Mouse (Mus musculus) bone marrow macrophage, adult 2 months (primary cell): ENCODE results near the gene Prune2. TPM values are rescaled to one million over a fixed set of nuclear protein-coding genes. Genes with fewer than 3 reads are reported as not detected.

Experiments used
- H3K27ac ChIP-seq: 2 replicates; pipeline ENCODE4 v1.5.1; 2012; ENCODE audit warnings: low read depth, low read length; ENCODE audit not compliant: insufficient read depth
- H3K4me1 ChIP-seq: 2 replicates; pipeline ENCODE4 v1.6.1; 2012; ENCODE audit warnings: low read length; ENCODE audit not compliant: control insufficient read depth, insufficient read depth
- H3K4me3 ChIP-seq: 2 replicates; pipeline ENCODE4 v1.5.1; 2012; ENCODE audit warnings: mild to moderate bottlenecking, low read length, moderate library complexity; ENCODE audit not compliant: insufficient read depth
- CTCF ChIP-seq: IDR thresholded peaks from 2 replicates; pipeline ENCODE4 v1.5.1; 2012; ENCODE audit warnings: low read depth, mild to moderate bottlenecking, low read length, moderate library complexity
- POLR2A ChIP-seq: IDR thresholded peaks from 2 replicates; pipeline ENCODE4 v1.6.1; 2012; ENCODE audit warnings: mild to moderate bottlenecking, low read depth, low read length, borderline replicate concordance
- polyA plus RNA-seq: library from polyadenylated mRNA; stranded (reverse); fragments of >200 nt; gene quantifications from 2 replicates; pipeline ENCODE4 v1.2.4, GENCODE M21; 2012; ENCODE audit not compliant: missing spikeins, insufficient read depth, insufficient read length

The Prune2 gene
- polyA plus RNA-seq, result 19.2 and 21.4 TPM in 2 replicates

GRCm38 (mm10) chr19:16955613-16956271 lies at the start of gene Prune2:
Gene Prune2, plus strand, starts transcription at chr19:16956118.
- TF ChIP-seq CTCF, result no peak
- no peak for TF ChIP-seq POLR2A
- Histone ChIP-seq H3K4me1 (no peaks in the 10 kb centered on the region; the same call in 1 of the 2 replicates), H3K4me3 (peak within 1 kb of the TSS; percentile 39)

GRCm38 (mm10) chr19:16911507-16911906 lies 44.4 kb upstream of the Prune2 start:
- H3K4me3 ChIP-seq, result no peak overlapping the region
- no peaks in the 10 kb centered on the region for H3K4me1 ChIP-seq
- TF ChIP-seq CTCF (no peak), POLR2A (no peak)
- no peak overlapping the region for H3K27ac ChIP-seq

More at GRCm38 (mm10) chr19:16955613-16956271, at the start of gene Prune2:
- H3K27ac ChIP-seq, result no peak within 1 kb of the TSS

GRCm38 (mm10) chr19:16924516-16924915 lies 31.4 kb upstream of the Prune2 start:
- Histone ChIP-seq H3K27ac (no peak overlapping the region), H3K4me1 (no peaks in the 10 kb centered on the region), H3K4me3 (no peak overlapping the region)
- TF ChIP-seq CTCF, result no peak

GRCm38 (mm10) chr19:16934664-16935063 lies 21.3 kb upstream of the Prune2 start:
- no peak overlapping the region for H3K27ac ChIP-seq
- TF ChIP-seq CTCF, result no peak
- TF ChIP-seq POLR2A, result no peak
- no peak overlapping the region for H3K4me3 ChIP-seq
- no peaks in the 10 kb centered on the region for H3K4me1 ChIP-seq

- Histone ChIP-seq H3K4me3 (no peak overlapping the region), H3K4me1 (no peaks in the 10 kb centered on the region), H3K27ac (no peak overlapping the region)
- TF ChIP-seq POLR2A (no peak), CTCF (no peak)
Measured at GRCm38 (mm10) chr19:16948794-16949313, 7.1 kb upstream of the Prune2 start.

GRCm38 (mm10) chr19:16949341-16949740 lies 6.6 kb upstream of the Prune2 start:
- no peak overlapping the region for H3K4me3 ChIP-seq
- TF ChIP-seq POLR2A, result no peak
- TF ChIP-seq CTCF, result no peak
- no peaks in the 10 kb centered on the region for H3K4me1 ChIP-seq
- no peak overlapping the region for H3K27ac ChIP-seq

- H3K4me3 ChIP-seq, result no peak overlapping the region
- TF ChIP-seq POLR2A (no peak), CTCF (no peak)
Measured at GRCm38 (mm10) chr19:16950051-16950450, 5.9 kb upstream of the Prune2 start.

GRCm38 (mm10) chr19:16950664-16951363 lies 5.1 kb upstream of the Prune2 start:
- TF ChIP-seq CTCF, result no peak
- no peak for TF ChIP-seq POLR2A
- no peak overlapping the region for H3K27ac ChIP-seq
- H3K4me3 ChIP-seq, result no peak overlapping the region
- no peaks in the 10 kb centered on the region for H3K4me1 ChIP-seq

More at GRCm38 (mm10) chr19:16950051-16950450, 5.9 kb upstream of the Prune2 start:
- H3K4me1 ChIP-seq, result no peaks in the 10 kb centered on the region
- H3K27ac ChIP-seq, result no peak overlapping the region

- TF ChIP-seq POLR2A (no peak), CTCF (no peak)
- H3K27ac ChIP-seq, result no peak overlapping the region
- H3K4me3 ChIP-seq, result no peak overlapping the region
- no peaks in the 10 kb centered on the region; the same call in 1 of the 2 replicates for H3K4me1 ChIP-seq
Measured at GRCm38 (mm10) chr19:16954736-16955135, 1.2 kb upstream of the Prune2 start.

GRCm38 (mm10) chr19:16955231-16955612 lies 696 bp upstream of the Prune2 start:
- TF ChIP-seq CTCF, result no peak
- no peak for TF ChIP-seq POLR2A
- H3K4me3 ChIP-seq, result no peak overlapping the region
- no peaks in the 10 kb centered on the region; the same call in 1 of the 2 replicates for H3K4me1 ChIP-seq
- H3K27ac ChIP-seq, result no peak overlapping the region
